Mouse (Mus musculus) C2C12 (cell line): Measurements from ENCODE around the gene Cbx7. TPM values are rescaled to one million over a fixed set of nuclear protein-coding genes. Genes with fewer than 3 reads are reported as not detected.
"Not testable (repeated sequence)": the region's sequence is repeated elsewhere in the genome, so short reads cannot be mapped to it uniquely, and the experiment has no call there.

Experiments used
- H3K27me3 ChIP-seq: one replicate; pipeline ENCODE4 v1.6.1; 2011; ENCODE audit not compliant: control insufficient read depth, insufficient read depth, insufficient read length
- H3K36me3 ChIP-seq: one replicate; pipeline ENCODE4 v1.6.1; 2011; ENCODE audit not compliant: control insufficient read depth, insufficient read depth
- H3K4me3 ChIP-seq: one replicate; pipeline ENCODE4 v1.5.1; 2011; ENCODE audit warnings: mild to moderate bottlenecking, control low read depth; ENCODE audit not compliant: poor library complexity, insufficient read depth, severe bottlenecking
- H3K79me2 ChIP-seq: one replicate; pipeline ENCODE4 v1.6.1; 2011; ENCODE audit not compliant: control insufficient read depth, insufficient read depth
- H3K79me3 ChIP-seq: one replicate; pipeline ENCODE4 v1.6.1; 2011; ENCODE audit warnings: low read depth, control low read depth
- H3ac ChIP-seq: one replicate; pipeline ENCODE3; 2011; ENCODE audit warnings: low read depth; ENCODE audit not compliant: control insufficient read depth, insufficient read length
- CEBPB ChIP-seq: IDR thresholded peaks from one replicate; pipeline ENCODE4 v1.6.1; 2011; ENCODE audit warnings: low read depth, mild to moderate bottlenecking, control low read depth, moderate library complexity
- CTCF ChIP-seq: IDR thresholded peaks from one replicate; pipeline ENCODE4 v1.5.1; 2011; ENCODE audit not compliant: control insufficient read depth, insufficient read depth, insufficient read length
- FOSL1 ChIP-seq: IDR thresholded peaks from one replicate; pipeline ENCODE4 v1.8.0; 2011; ENCODE audit warnings: mild to moderate bottlenecking, low read length; ENCODE audit not compliant: poor library complexity, insufficient read depth, severe bottlenecking
- MAX ChIP-seq: IDR thresholded peaks from one replicate; pipeline ENCODE4 v1.6.1; 2011; ENCODE audit warnings: mild to moderate bottlenecking, control low read depth
- MYOD1 ChIP-seq: IDR thresholded peaks from one replicate; pipeline ENCODE4 v1.6.1; 2011; ENCODE audit warnings: low read depth; ENCODE audit not compliant: control insufficient read depth, insufficient read length
- MYOG ChIP-seq: IDR thresholded peaks from one replicate; pipeline ENCODE4 v1.6.1; 2011; ENCODE audit not compliant: control insufficient read depth, insufficient read length; ENCODE audit errors: extremely low read depth
- USF1 ChIP-seq: IDR thresholded peaks from one replicate; pipeline ENCODE4 v1.6.1; 2011; ENCODE audit warnings: low read depth, mild to moderate bottlenecking, control low read depth, moderate library complexity
- polyA plus RNA-seq: library from polyadenylated mRNA; unstranded; fragments of >200 nt; fragmentation: generic; extraction: Trizol; gene quantifications from one replicate; pipeline ENCODE4 v1.2.1, GENCODE M21; 2012; ENCODE audit warnings: missing spikeins

The Cbx7 gene
- polyA plus RNA-seq, 1 experiment = 5.9 TPM

DNA sequence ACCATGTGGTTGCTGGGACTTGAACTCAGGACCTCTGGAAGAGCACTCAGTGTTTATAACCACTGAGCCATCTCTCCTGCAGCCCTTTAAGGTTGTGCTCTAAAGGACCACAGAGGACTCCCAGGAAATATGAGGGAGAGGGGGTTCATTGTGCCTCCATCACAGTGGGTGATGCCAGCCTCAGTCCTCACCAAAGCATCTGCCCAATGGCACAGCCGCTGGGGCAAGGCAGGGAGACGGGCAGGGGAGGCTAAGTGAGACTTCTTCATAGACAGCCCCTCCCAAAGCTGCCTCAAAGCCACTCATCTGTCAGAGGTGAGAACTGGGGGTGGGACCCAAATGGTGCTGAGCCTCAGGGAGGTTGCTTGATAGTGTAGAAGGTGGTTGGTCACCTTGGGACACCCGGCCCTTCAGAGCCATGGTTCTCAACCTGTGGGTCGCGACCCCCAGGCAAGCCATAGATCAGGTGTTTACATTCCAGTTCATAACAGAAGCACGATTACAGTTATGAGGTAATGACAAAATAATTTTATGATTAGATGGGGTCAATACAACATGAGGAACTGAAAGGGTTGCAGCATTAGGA is 57.1 kb downstream of the Cbx7 start:
- no peaks in the 10 kb centered on the region for H3K79me3 ChIP-seq
- peaks cover 9% of the 10 kb centered on the region for H3K36me3 ChIP-seq
- no peak overlapping the region for H3K4me3 ChIP-seq
- TF ChIP-seq MAX = no peak
- H3ac ChIP-seq = no peak overlapping the region
- no peaks in the 10 kb centered on the region for H3K27me3 ChIP-seq
- no peaks in the 10 kb centered on the region for H3K79me2 ChIP-seq

DNA sequence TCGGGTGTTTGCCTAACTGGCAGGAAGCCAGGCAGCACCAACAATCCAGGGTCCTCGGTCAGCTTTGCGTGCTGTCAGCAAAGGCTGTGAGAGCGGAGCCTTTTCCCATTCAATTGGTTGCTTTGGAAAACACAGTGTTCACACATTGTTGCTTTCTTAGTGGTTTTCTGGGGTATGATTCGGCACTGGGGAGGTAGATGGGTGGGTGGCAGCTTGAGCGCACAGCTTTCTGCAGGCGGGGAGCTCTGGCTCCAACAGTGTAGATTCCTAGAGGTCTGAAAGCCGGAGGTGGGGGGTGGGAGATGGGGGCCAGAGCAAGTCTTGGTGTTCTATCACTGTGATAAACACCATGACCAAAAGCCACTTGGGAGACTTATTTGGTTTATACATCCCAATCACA is 59.6 kb downstream of the Cbx7 start:
- H3K27me3 ChIP-seq = no peaks in the 10 kb centered on the region
- H3K36me3 ChIP-seq = peaks cover 31% of the 10 kb centered on the region
- TF ChIP-seq MAX (no peak), FOSL1 (no peak), CTCF (no peak), CEBPB (no peak), MYOG (no peak), MYOD1 (no peak), USF1 (no peak)
- no peak overlapping the region for H3ac ChIP-seq
- no peaks in the 10 kb centered on the region for H3K79me2 ChIP-seq
- no peak overlapping the region for H3K4me3 ChIP-seq
- no peaks in the 10 kb centered on the region for H3K79me3 ChIP-seq

DNA sequence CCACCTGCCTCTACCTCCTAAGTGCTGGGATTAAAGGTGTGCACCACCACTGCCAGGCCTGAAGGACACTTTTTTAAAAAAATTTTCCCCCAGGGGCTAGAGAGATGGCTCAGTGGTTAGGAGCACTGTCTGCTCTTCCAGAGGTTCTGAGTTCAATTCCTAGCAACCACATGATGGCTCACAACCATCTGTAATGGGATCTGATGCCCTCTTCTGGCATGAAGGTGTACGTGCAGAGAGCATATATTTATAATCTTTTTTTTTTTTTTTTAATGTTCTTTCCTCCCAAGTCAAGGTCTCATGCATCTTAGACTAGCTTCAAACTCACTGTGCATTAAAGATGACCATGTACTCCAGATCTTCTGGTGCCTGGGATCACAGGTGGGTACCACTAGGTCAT is 60.1 kb downstream of the Cbx7 start:
- not testable (repeated sequence) for H3K79me2 ChIP-seq, H3K79me3 ChIP-seq, H3K4me3 ChIP-seq, H3K27me3 ChIP-seq, H3ac ChIP-seq
- peaks cover 35% of the 10 kb centered on the region for H3K36me3 ChIP-seq

DNA sequence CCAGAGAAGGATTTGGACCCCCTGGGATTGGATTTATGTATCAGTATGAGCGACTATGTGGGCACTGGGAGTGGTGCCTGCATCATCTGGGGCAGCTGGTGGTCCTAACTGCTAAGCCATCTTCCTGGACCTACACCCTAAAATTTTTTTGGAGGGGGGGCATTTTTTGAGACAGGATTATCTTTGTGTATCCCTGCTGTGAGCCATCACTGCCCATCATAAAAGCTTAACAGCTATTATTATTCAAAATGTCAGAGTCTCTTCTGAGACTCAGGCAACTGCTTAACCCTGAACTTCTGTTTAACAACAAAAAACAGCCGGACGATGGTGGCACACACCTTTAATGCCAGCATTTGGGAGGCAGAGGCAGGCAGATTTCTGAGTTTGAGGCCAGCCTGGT is 61.9 kb downstream of the Cbx7 start:
- H3K79me2 ChIP-seq, H3K4me3 ChIP-seq, H3K27me3 ChIP-seq, H3ac ChIP-seq, H3K79me3 ChIP-seq: not testable (repeated sequence)
- H3K36me3 ChIP-seq = peaks cover 38% of the 10 kb centered on the region

DNA sequence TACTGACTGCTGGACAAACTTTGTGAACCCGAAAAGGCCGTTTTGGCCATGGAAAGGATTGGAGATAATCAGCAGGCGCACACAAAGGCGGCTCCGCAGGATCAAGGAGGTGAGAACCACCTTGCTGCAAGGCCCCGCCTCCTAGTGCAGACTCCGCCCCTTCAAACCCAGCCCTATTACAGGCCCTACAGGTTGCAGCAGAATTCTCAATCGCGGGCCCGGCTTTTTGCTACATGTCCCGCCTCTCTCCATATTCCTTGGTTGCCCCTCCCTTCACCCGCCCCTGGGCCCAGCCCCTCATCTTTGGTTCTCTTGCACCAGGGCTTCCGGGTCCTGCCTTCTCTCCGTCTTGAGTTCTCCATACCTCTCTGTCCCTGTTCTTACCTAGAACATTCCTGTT is 64.1 kb downstream of the Cbx7 start:
- Histone ChIP-seq H3ac (no peak overlapping the region), H3K36me3 (peaks cover 38% of the 10 kb centered on the region), H3K79me3 (no peaks in the 10 kb centered on the region), H3K4me3 (no peak overlapping the region), H3K27me3 (no peaks in the 10 kb centered on the region), H3K79me2 (no peaks in the 10 kb centered on the region)
- TF ChIP-seq USF1 (no peak), CTCF (no peak), MYOG (no peak), MYOD1 (no peak), FOSL1 (no peak), MAX (no peak), CEBPB (no peak)

DNA sequence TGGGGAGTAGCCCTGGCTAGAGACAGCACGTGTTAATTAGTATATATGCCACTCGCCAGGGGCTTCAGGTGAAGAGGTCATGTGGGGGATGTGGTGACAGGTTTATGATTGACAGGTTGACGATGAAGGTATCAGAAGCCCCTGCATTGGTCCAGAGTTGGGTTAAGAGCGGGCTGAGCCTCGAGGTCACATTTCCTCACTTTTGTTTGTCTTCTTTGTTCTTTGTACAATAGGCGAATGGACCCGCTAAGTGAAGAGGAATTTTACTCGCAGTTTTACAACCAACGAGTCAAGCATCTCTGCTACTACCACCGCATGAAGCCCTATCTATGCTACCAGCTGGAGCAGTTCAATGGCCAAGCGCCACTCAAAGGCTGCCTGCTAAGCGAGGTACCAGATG is 65.7 kb downstream of the Cbx7 start:
- no peak overlapping the region for H3ac ChIP-seq
- no peaks in the 10 kb centered on the region for H3K79me3 ChIP-seq
- H3K36me3 ChIP-seq = peaks cover 37% of the 10 kb centered on the region
- H3K27me3 ChIP-seq = no peaks in the 10 kb centered on the region
- H3K4me3 ChIP-seq = no peak overlapping the region
- H3K79me2 ChIP-seq = no peaks in the 10 kb centered on the region
- TF ChIP-seq MYOD1 (no peak), MAX (no peak)

DNA sequence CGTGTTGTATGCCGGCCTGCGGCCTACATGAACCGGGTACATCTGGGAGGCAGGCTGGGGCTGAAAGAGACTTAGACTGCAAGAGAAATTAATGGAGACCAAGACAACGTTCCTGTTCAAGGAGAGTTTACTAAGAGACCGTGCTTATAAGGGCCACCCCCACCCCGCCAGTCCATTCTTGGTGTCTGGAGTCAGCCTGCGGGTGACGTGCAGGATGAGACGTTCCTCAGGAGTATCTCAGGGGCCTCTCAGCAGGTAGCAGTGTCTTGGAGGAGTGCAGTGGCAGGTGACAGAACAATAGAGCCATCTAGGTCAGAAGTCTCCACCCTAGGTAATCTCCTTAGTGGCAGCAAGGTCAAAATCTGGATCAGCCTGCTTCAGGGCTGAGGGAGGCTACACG is 66.2 kb downstream of the Cbx7 start:
- H3K36me3 ChIP-seq = peaks cover 37% of the 10 kb centered on the region
- not testable (repeated sequence) for H3ac ChIP-seq, H3K79me3 ChIP-seq

More for the DNA sequence above, 66.2 kb downstream of the Cbx7 start:
- H3K79me2 ChIP-seq, H3K4me3 ChIP-seq, H3K27me3 ChIP-seq: not testable (repeated sequence)
